10 mouse cellular contexts compared by ENCODE assay signal in genomic region chr2:31115091-31115942, GRCm38 (mm10). TPM values are rescaled to one million over a fixed set of nuclear protein-coding genes. Genes with fewer than 3 reads are reported as not detected.
DNase-seq lines count a peak whose midpoint lies in the region; ATAC-seq and TF ChIP-seq lines count a peak whose summit lies in the region.
"Had no signal": no experiment of that assay in that cellular context is flagged by ENCODE, and none has a peak within 500 bp of the region (broad histone marks: within the 10 kb centered on the region; RNA-seq: fewer than 3 reads in every experiment).

No protein-coding gene starts in this region.

- no peak overlapping the region for H3K4me3 ChIP-seq in heart, postnatal 0 days (ENCODE audit: low read depth, low read length)
- peak overlapping the region; percentile 12 to 17 for H3K4me3 ChIP-seq in MEL (ENCODE audit: control insufficient read depth in 1 of 2, insufficient read depth in 1 of 2, low read depth in 2 of 2, low read length in 2 of 2)
- H3K4me3 ChIP-seq in forebrain, embryonic 12.5 days (replicated peaks): no peak overlapping the region

- TF ChIP-seq RAD21 in MEL (IDR thresholded peaks at IDR 0.05; ENCODE audit: low read depth, low read length): no peak

- H3K4me1 ChIP-seq in heart, postnatal 0 days (ENCODE audit: control insufficient read depth, insufficient read depth): peaks cover 22% of the 10 kb centered on the region; the same call in 1 of the 2 replicates
- peaks cover 11 to 18% of the 10 kb centered on the region in 2 experiments for H3K4me1 ChIP-seq in MEL (ENCODE audit: control insufficient read depth in 1 of 2, insufficient read depth in 2 of 2, low read length in 2 of 2)
- H3K4me1 ChIP-seq in forebrain, embryonic 12.5 days: 0 out of 2 replicates have a peak, but pooled peaks cover 12% of the 10 kb centered on the region

- H3K27ac ChIP-seq in heart, postnatal 0 days (ENCODE audit: low read depth): peak overlapping the region; percentile 67; the same call in 1 of the 2 replicates
- peak overlapping the region; percentile 92 for H3K27ac ChIP-seq in MEL (ENCODE audit: control insufficient read depth, low read depth, low read length)
- no peak overlapping the region for H3K27ac ChIP-seq in forebrain, embryonic 12.5 days

- WGBS in heart, postnatal 0 days: 60% methylated on average over 10 of the region's 10 CpGs
- WGBS in forebrain, embryonic 12.5 days: 84% methylated on average over 10 of the region's 10 CpGs

- no peak for TF ChIP-seq EP300 in heart, postnatal 0 days (IDR thresholded peaks at IDR 0.05; ENCODE audit: low read depth)
- peak; percentile 89 to 90 for TF ChIP-seq EP300 in MEL (IDR thresholded peaks at IDR 0.05; ENCODE audit: low read depth in 1 of 2, low read length in 2 of 2)

- no peaks in the 10 kb centered on the region for H3K36me3 ChIP-seq in heart, postnatal 0 days (replicated peaks; ENCODE audit: control insufficient read depth, insufficient read depth, low read length)
- H3K36me3 ChIP-seq in MEL (ENCODE audit: control insufficient read depth in 1 of 2, insufficient read depth in 2 of 2, low read length in 2 of 2): peaks cover 0 to 23% of the 10 kb centered on the region in 2 experiments; a peak in 2 of 4 replicates
- H3K36me3 ChIP-seq in forebrain, embryonic 12.5 days (replicated peaks): no peaks in the 10 kb centered on the region

- TF ChIP-seq CTCF in heart, postnatal 0 days (IDR thresholded peaks at IDR 0.05; ENCODE audit: low read depth): no peak
- TF ChIP-seq CTCF in MEL (IDR thresholded peaks at IDR 0.05 in 2 of 3, conservative IDR thresholded peaks at IDR 0.05 in 1 of 3; ENCODE audit: control insufficient read depth in 1 of 3, insufficient read depth in 1 of 3, low read depth in 2 of 3, low read length in 3 of 3, poor library complexity in 1 of 3, severe bottlenecking in 1 of 3): no peak

- ATAC-seq in heart, postnatal 0 days (ENCODE audit: insufficient read depth, low read depth): no peak
- ATAC-seq in inflammation-experienced regulatory T-cells, adult 6 months: peak; percentile 38
- no peak for ATAC-seq in forebrain, embryonic 12.5 days (ENCODE audit: low FRiP score)

- no peaks in the 10 kb centered on the region for H3K9me3 ChIP-seq in heart, postnatal 0 days (replicated peaks; ENCODE audit: control insufficient read depth, low read length)
- no peaks in the 10 kb centered on the region for H3K9me3 ChIP-seq in MEL (replicated peaks; ENCODE audit: insufficient read depth, low read length)
- no peaks in the 10 kb centered on the region for H3K9me3 ChIP-seq in forebrain, embryonic 12.5 days

- H3K27me3 ChIP-seq in heart, postnatal 0 days (ENCODE audit: control insufficient read depth, insufficient read depth, low read length): no peaks in the 10 kb centered on the region
- no peaks in the 10 kb centered on the region for H3K27me3 ChIP-seq in MEL (ENCODE audit: control insufficient read depth in 1 of 2, insufficient read depth in 2 of 2, low read length in 2 of 2)
- H3K27me3 ChIP-seq in forebrain, embryonic 12.5 days: no peaks in the 10 kb centered on the region

- DNase-seq in heart, postnatal 0 days (ENCODE audit: low spot score): no peak
- no peak for DNase-seq in heart, adult 8-10 months (ENCODE audit: low spot score)
- peak; percentile 90 for DNase-seq in MEL (ENCODE audit: low read depth, low spot score)
- DNase-seq in naive thymus-derived CD4-positive, alpha-beta T cell, adult 2 months (ENCODE audit: low read depth): peak; percentile 58
- no peak for DNase-seq in right cerebral cortex, postnatal 10 days (ENCODE audit: low spot score in 2 of 2)
- no peak for DNase-seq in heart, postnatal 4 days
- DNase-seq: cerebellum, adult 8-10 months; kidney, adult 9 months had no signal

- no peaks in the 10 kb centered on the region for H3K79me2 ChIP-seq in MEL (ENCODE audit: control insufficient read depth, insufficient read depth, low read length, poor library complexity)

- TF ChIP-seq POLR2A in MEL (IDR thresholded peaks at IDR 0.05; ENCODE audit: control insufficient read depth in 1 of 2, insufficient read depth in 1 of 2, low read depth in 1 of 2, low read length in 2 of 2, poor library complexity in 1 of 2): peak in 1 of 2 experiments; percentile 37; a peak in 1 of 4 replicates

- H3K9ac ChIP-seq in heart, postnatal 0 days (replicated peaks; ENCODE audit: low read depth, low read length): no peak overlapping the region
- peak overlapping the region; percentile 45 for H3K9ac ChIP-seq in MEL (ENCODE audit: control insufficient read depth, low read depth, low read length, poor library complexity, severe bottlenecking)
- H3K9ac ChIP-seq in forebrain, embryonic 12.5 days: no peak overlapping the region

- no peak overlapping the region for H3K4me2 ChIP-seq in heart, postnatal 0 days (ENCODE audit: low read depth, low read length)
- H3K4me2 ChIP-seq in forebrain, embryonic 12.5 days: no peak overlapping the region

TF ChIP-seq in MEL, 35 proteins besides CTCF, POLR2A, EP300 and RAD21:
- TF ChIP-seq MXI1 (IDR thresholded peaks at IDR 0.05; ENCODE audit: low read depth, low read length) (peak; percentile 46; the same call in 1 of the 2 replicates), SMC3 (IDR thresholded peaks at IDR 0.05; ENCODE audit: low read depth, low read length) (no peak), USF2 (IDR thresholded peaks at IDR 0.05; ENCODE audit: borderline replicate concordance in 1 of 2, insufficient read depth in 1 of 2, low read depth in 1 of 2, low read length in 2 of 2) (no peak), MYC (IDR thresholded peaks at IDR 0.05; ENCODE audit: low read depth, low read length) (peak; percentile 55), ZNF384 (IDR thresholded peaks at IDR 0.05; ENCODE audit: low read depth, low read length) (peak; percentile 91), GATA1 (IDR thresholded peaks at IDR 0.05; ENCODE audit: low read depth, low read length) (peak; percentile 88), RCOR1 (IDR thresholded peaks at IDR 0.05; ENCODE audit: low read depth, low read length) (peak; percentile 59), HCFC1 (IDR thresholded peaks at IDR 0.05; ENCODE audit: low read depth, low read length) (no peak), SIN3A (IDR thresholded peaks at IDR 0.05; ENCODE audit: low read length) (peak; percentile 56), TBP (IDR thresholded peaks at IDR 0.05; ENCODE audit: low read depth, low read length) (0 out of 2 replicates have a peak, but pooled peaks have one; percentile 27), ZC3H11A (IDR thresholded peaks at IDR 0.05; ENCODE audit: low read depth, low read length) (no peak), TCF12 (IDR thresholded peaks at IDR 0.05; ENCODE audit: low read depth, low read length) (peak; percentile 94), MAX (IDR thresholded peaks at IDR 0.05; ENCODE audit: low read length) (peak; percentile 81), TAL1 (IDR thresholded peaks at IDR 0.05; ENCODE audit: low read length) (peak; percentile 94), ZKSCAN1 (IDR thresholded peaks at IDR 0.05; ENCODE audit: low read depth, low read length) (no peak), ETS1 (IDR thresholded peaks at IDR 0.05; ENCODE audit: low read depth, low read length) (peak; percentile 83), JUND (IDR thresholded peaks at IDR 0.05; ENCODE audit: low read depth, low read length) (no peak)

RNA-seq across cellular contexts. Expression of gene Fnbp1, which starts 26.5 kb away (rescaled TPM):
- total RNA-seq in heart, postnatal 0 days (2014; rRNA removed; ENCODE audit: low replicate concordance): 6.4 and 7.7 TPM in 2 replicates
- 10.0 and 11.4 TPM in 2 replicates for polyA plus RNA-seq in heart, postnatal 0 days (2015; fragmentation: Nextera tagmentation; extraction: Ambion mirVana)
- 10 to 100 TPM; 47.2 to 63.1 (median 52.7) TPM for total RNA-seq in heart, adult 8-10 months (2022)
- 3.4 and 4.7 TPM in 2 replicates for total RNA-seq in MEL (2012; rRNA removed)
- 10 to 100 TPM in 1 of 2 experiments, not detected in 1; 17.5 TPM for polyA plus RNA-seq in MEL (2012; ENCODE audit: insufficient read depth in 1 of 2, insufficient read length in 2 of 2, low read depth in 1 of 2, low replicate concordance in 2 of 2, missing spikeins in 1 of 2)
- polyA plus RNA-seq in inflammation-experienced regulatory T-cells, adult 6 months (2017; shearing (Covaris generic)): 100 to 1,000 TPM in 2 of 3 experiments, 10 to 100 TPM in 1; 86.1 to 123 (median 103) TPM
- 16.3 and 18.9 TPM in 2 replicates for polyA plus RNA-seq in forebrain, embryonic 12.5 days (2016; fragmentation: Nextera tagmentation; extraction: Ambion mirVana)
- 10 to 100 TPM; 52.9 to 59.1 TPM for total RNA-seq in heart, postnatal 4 days (2021)

RNA-seq across cellular contexts. Expression of gene Gpr107, which starts 36.8 kb away (rescaled TPM):
- 42.2 and 69.4 TPM in 2 replicates for total RNA-seq in heart, postnatal 0 days (2014; rRNA removed; ENCODE audit: low replicate concordance)
- 19.1 and 20.3 TPM in 2 replicates for polyA plus RNA-seq in heart, postnatal 0 days (2015; fragmentation: Nextera tagmentation; extraction: Ambion mirVana)
- total RNA-seq in heart, adult 8-10 months (2022): 10 to 100 TPM; 27.1 to 34.5 (median 29.8) TPM
- total RNA-seq in MEL (2012; rRNA removed): 18.3 and 20.0 TPM in 2 replicates
- polyA plus RNA-seq in MEL (2012; ENCODE audit: insufficient read depth in 1 of 2, insufficient read length in 2 of 2, low read depth in 1 of 2, low replicate concordance in 2 of 2, missing spikeins in 1 of 2): 10 to 100 TPM in 1 of 2 experiments, not detected in 1; 16.4 TPM
- 10 to 100 TPM; 49.2 to 57.0 (median 50.5) TPM for polyA plus RNA-seq in inflammation-experienced regulatory T-cells, adult 6 months (2017; shearing (Covaris generic))
- 38.8 and 41.4 TPM in 2 replicates for polyA plus RNA-seq in forebrain, embryonic 12.5 days (2016; fragmentation: Nextera tagmentation; extraction: Ambion mirVana)
- 10 to 100 TPM; 41.6 to 43.0 TPM for total RNA-seq in heart, postnatal 4 days (2021)

Comparison
In these comparisons a context has a peak if more than half of its experiments do, and no peak if none do; other contexts are left out.
1. DNase-seq: peak in MEL (single experiment) and naive thymus-derived CD4-positive, alpha-beta T cell, adult 2 months (single experiment); none in heart, postnatal 0 days (single experiment), heart, adult 8-10 months (single experiment), right cerebral cortex, postnatal 10 days (0 of 2) and heart, postnatal 4 days (single experiment).
2. H3K4me3 ChIP-seq: peak in MEL (2 of 2); none in heart, postnatal 0 days (single experiment) and forebrain, embryonic 12.5 days (single experiment).